Mouse (Mus musculus) kidney, postnatal 36 days (tissue): Measurements from ENCODE around the gene Nme6.
"Not testable (repeated sequence)": the region's sequence is repeated elsewhere in the genome, so short reads cannot be mapped to it uniquely, and the experiment has no call there.

Experiments used
- DNase-seq, 2 experiments: peaks; one replicate each; pipeline ENCODE4 v3.0.0; 2021 to 2022; ENCODE audit warnings: mixed read lengths in 2 of 2

Gene Nme6

GRCm38 (mm10) chr9:109832391-109833087 lies at the start of gene Nme6:
Gene Nme6 (plus strand): TSS chr9:109832749.
- DNase-seq, result peak; percentile 86 to 92

- not testable (repeated sequence) for DNase-seq
Observed at GRCm38 (mm10) chr9:109790570-109790969, 42.0 kb upstream of the Nme6 start, which contains the start of gene Fbxw27. Gene Fbxw27 (minus strand): TSS chr9:109790670.

- no peak for DNase-seq
Observed at GRCm38 (mm10) chr9:109795221-109795620, 37.3 kb upstream of the Nme6 start.

- no peak for DNase-seq
Observed at GRCm38 (mm10) chr9:109795811-109796210, 36.7 kb upstream of the Nme6 start.

- peak in 1 of 2 experiments; percentile 51 for DNase-seq
Observed at GRCm38 (mm10) chr9:109798051-109798450, 34.5 kb upstream of the Nme6 start.

- DNase-seq, result peak; percentile 18 to 31
Observed at GRCm38 (mm10) chr9:109805596-109805995, 27.0 kb upstream of the Nme6 start.

- DNase-seq, result no peak
Observed at GRCm38 (mm10) chr9:109806260-109806659, 26.3 kb upstream of the Nme6 start.

- no peak for DNase-seq
Observed at GRCm38 (mm10) chr9:109806695-109807293, 25.8 kb upstream of the Nme6 start.

- DNase-seq, result no peak
Observed at GRCm38 (mm10) chr9:109807898-109808297, 24.7 kb upstream of the Nme6 start.

- DNase-seq, result no peak
Observed at GRCm38 (mm10) chr9:109811980-109812379, 20.6 kb upstream of the Nme6 start, which contains the start of gene Spink8. Gene Spink8 (plus strand): TSS chr9:109812280.

GRCm38 (mm10) chr9:109813424-109813823 lies 19.1 kb upstream of the Nme6 start:
- DNase-seq, result no peak

GRCm38 (mm10) chr9:109816341-109816740 lies 16.2 kb upstream of the Nme6 start:
- DNase-seq, result no peak

- DNase-seq, result no peak
Observed at GRCm38 (mm10) chr9:109825739-109826138, 6.8 kb upstream of the Nme6 start.

GRCm38 (mm10) chr9:109826181-109826580 lies 6.4 kb upstream of the Nme6 start:
- no peak for DNase-seq

GRCm38 (mm10) chr9:109833088-109833412 lies 501 bp downstream of the Nme6 start:
- no peak for DNase-seq

- peak; percentile 12 to 42 for DNase-seq
Observed at GRCm38 (mm10) chr9:109849312-109849758, 16.8 kb downstream of the Nme6 start, which contains the start of gene Camp. Gene Camp (minus strand): TSS chr9:109849617.

- DNase-seq, result no peak
Observed at GRCm38 (mm10) chr9:109850099-109850498, 17.6 kb downstream of the Nme6 start.

- DNase-seq, result no peak
Observed at GRCm38 (mm10) chr9:109854341-109854740, 21.8 kb downstream of the Nme6 start.

GRCm38 (mm10) chr9:109855947-109856346 lies 23.4 kb downstream of the Nme6 start:
- DNase-seq, result no peak

- peak; percentile 56 to 92 for DNase-seq
Observed at GRCm38 (mm10) chr9:109862397-109863044, 30.0 kb downstream of the Nme6 start.

- no peak for DNase-seq
Observed at GRCm38 (mm10) chr9:109863085-109863484, 30.5 kb downstream of the Nme6 start.

GRCm38 (mm10) chr9:109866218-109866617 lies 33.7 kb downstream of the Nme6 start:
- no peak for DNase-seq

GRCm38 (mm10) chr9:109870983-109871572 lies 38.5 kb downstream of the Nme6 start:
- DNase-seq, result peak; percentile 57 to 66
